Mouse (Mus musculus) left cerebral cortex, postnatal 25 days (tissue): ENCODE results near the gene Mmrn1. TPM values are rescaled to one million over a fixed set of nuclear protein-coding genes. Genes with fewer than 3 reads are reported as not detected.
A peak's percentile ranks its signal among the peaks of the same experiment; 100 is the strongest.
"Not testable (repeated sequence)": the region's sequence is repeated elsewhere in the genome, so short reads cannot be mapped to it uniquely, and the experiment has no call there.

Experiments
- DNase-seq, 2 experiments: peaks; one replicate each; pipeline ENCODE4 v3.0.0; 2022; ENCODE audit warnings: low spot score in 2 of 2, mixed read lengths in 1 of 2
- intact Hi-C: fragments of 180-260 bp; cut with DNase I; formaldehyde crosslinking; loops from one replicate; pipeline ENCODE4 v1.15.1; 2025
- total RNA-seq, 2 experiments: library from RNA; stranded (reverse); gene quantifications; 2 replicates each; pipeline ENCODE4 v1.2.3; 2021

Gene Mmrn1
- total RNA-seq, result under 1 TPM in 1 of 2 experiments, not detected in 1; 0.11 TPM

DNA sequence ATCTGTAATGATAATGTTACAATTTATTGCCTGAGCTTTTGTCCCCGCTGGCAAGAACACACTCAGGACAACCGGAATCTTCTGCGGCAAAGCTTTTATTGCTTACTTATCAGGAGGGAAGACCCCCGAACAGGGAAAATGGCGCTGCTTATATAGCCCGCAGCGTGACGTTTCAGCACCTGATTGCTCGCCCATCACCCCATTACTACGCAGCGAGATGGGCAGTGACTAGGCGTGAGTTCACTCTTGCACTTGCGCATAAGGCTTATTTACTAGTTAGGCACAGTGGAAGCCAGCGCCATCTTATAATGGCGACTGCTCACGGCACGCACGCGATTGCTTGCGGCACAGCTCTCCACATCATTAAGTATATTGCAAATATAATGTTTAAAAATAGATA is at the start of gene Mmrn1:
Mmrn1 (plus strand) TSS at position 301 of the 400 bp plus-strand sequence.
- intact Hi-C loops, DNase-seq: not testable (repeated sequence)

DNA sequence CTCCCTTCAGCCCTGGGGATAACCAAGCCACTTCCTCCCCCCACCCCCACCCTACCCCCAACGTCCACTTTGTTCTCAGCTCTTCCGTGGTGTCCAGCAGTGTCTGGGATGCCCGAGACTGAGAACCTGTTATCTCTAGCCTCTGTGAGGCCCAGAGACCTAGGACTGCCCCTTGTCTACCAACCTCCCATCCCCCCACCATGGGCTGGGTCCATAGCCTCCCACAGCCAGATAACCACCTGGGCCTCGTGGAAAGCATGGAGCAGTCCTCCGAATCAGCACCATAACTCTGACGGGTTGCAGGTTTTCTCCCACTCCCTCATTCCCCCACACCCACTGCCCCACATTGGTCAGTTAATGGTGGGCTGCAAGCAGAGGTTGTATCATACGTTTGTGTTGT is 44.4 kb upstream of the Mmrn1 start:
- no peak for DNase-seq
- intact Hi-C loops, result loop anchor here (2.0 to 5.0 kb wide), 2 partner anchors 198 to 318 kb away; no protein-coding TSS in a partner anchor

GRCm38 (mm10) chr6:60881534-60881933 is 43.2 kb upstream of the Mmrn1 start:
- DNase-seq, result peak in 1 of 2 experiments; percentile 4
- intact Hi-C loops, result loop anchor here (2.0 to 5.0 kb wide), 2 partner anchors 199 to 319 kb away; no protein-coding TSS in a partner anchor

GRCm38 (mm10) chr6:60907272-60907671 is 17.5 kb upstream of the Mmrn1 start:
- DNase-seq, result no peak
- intact Hi-C loops, result no loop called here

- intact Hi-C loops, result loop anchor here (2.0 kb wide), 2 partner anchors 249 to 371 kb away; no protein-coding TSS in a partner anchor
- DNase-seq, result peak in 1 of 2 experiments; percentile 33
Observed at GRCm38 (mm10) chr6:60931364-60931763, 6.6 kb downstream of the Mmrn1 start.

DNA sequence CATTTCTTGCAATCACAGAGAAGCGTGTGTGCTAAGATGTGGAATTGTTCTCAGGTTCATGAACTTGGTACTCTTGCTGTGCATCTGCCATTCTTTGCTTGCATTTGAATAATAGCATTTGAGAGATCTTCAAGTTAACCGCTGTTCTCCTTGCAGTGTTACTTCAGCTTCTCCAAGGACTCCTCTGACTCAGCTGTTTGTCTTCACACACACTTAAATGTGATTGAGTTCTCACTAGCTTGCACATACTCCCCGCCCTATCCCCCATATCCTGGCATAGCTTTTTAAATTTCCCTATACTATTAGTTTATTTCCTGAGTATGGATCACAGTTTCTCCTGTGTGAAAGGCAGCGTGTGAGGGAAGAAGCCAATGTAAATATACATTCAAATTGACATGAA is 10.1 kb downstream of the Mmrn1 start:
- no peak for DNase-seq
- intact Hi-C loops, result no loop called here

DNA sequence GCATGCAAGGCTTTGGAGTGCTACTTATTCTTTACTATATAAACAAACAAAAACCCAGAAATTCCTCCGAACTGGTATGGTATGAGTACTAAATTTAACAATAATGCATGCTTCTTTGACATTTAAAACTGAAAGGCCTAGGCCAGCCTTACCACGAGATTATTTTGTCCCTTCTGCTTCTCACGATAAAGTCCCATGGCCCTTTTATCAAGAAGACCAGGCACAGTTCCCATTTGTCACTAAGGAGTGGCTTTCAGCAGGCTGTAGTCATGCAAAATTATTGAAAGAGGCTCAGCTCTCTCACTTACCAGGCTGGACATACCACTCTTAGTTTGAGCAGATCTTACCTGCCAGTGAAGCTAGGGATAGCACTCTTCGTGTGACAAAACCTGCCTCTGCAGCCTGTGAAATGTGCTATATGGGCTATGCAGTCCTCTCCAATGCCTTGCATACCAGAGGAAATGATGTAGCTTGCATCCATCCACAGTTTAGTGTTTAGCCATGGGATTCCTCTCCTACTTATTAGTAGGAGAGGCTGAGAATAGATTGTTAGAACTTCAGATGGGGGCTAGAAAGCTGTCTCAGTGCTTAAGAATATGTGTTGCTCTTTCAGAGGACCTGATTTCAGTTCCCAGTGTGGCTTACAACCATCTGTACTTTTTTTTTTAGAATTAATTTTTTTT is 10.8 kb downstream of the Mmrn1 start:
- intact Hi-C loops, result no loop called here
- DNase-seq, result no peak

DNA sequence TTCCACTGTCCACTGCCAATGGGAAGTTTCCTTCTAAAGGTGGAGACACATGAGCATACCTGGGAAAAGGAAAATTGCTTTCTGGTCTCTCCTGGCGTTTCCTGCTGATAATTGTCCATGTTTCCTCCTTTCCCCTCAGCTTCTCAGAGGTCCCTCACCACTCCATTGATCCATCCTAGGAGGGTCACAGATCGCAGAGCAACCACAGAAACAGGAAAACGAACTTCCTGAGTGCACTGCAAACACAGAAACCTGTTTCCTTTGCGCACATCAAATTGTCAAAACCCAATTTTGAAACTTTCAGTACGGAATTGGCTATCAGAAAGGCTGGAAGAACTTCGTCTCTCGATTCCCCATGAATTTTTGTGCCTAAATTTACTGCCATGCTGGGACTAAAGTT is 19.4 kb downstream of the Mmrn1 start:
- intact Hi-C loops, result no loop called here

GRCm38 (mm10) chr6:60944621-60945020 is 19.8 kb downstream of the Mmrn1 start:
- no peak for DNase-seq
- intact Hi-C loops, result loop anchor here (5.0 kb wide), 1 partner anchor 387 kb away; no protein-coding TSS in a partner anchor

More for the DNA sequence above, 19.4 kb downstream of the Mmrn1 start:
- DNase-seq, result no peak

GRCm38 (mm10) chr6:60950415-60950814 is 25.6 kb downstream of the Mmrn1 start:
- intact Hi-C loops, result no loop called here
- DNase-seq, result peak; percentile 31 to 62

DNA sequence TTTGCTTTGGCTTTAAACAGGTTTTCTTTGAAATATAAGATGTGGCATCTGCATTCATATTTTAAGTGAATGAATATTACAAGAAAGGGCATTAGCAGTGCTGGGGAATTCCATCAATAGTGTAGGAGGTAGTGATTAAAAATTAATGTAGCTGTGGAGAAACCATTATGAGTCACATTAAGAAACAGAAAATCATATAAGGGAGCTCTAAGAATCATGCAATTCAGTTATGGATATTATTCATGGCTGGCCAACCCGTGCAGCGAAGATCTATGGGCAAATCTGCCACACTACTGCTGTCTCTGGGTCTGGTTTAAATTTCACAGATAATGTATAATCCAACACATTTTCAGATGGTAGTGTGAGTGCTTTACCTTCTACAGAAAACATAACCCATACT is 36.5 kb downstream of the Mmrn1 start:
- DNase-seq, result no peak

DNA sequence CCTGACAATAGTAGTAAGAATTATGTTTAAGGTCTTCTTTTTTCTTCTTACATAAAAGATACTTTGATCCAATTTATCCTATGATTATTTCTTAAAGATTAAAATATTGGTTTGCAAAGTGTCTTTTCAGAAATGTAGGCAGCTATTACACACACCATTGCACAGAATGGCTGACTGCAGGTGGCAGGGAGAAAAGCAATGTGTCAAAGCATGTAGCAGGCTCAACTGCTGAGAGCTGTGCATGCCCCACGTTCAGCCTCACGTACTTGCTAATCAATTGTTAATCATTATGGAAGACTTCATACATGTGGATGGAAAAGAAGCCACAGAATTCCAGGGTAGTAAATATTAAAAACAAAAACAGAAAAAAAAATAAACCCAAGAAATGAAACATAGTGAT is 37.1 kb downstream of the Mmrn1 start:
- intact Hi-C loops, result no loop called here
- DNase-seq, result no peak

More for the DNA sequence above, 36.5 kb downstream of the Mmrn1 start:
- intact Hi-C loops, result no loop called here

- intact Hi-C loops, result no loop called here
Observed at GRCm38 (mm10) chr6:60962668-60963067, 37.9 kb downstream of the Mmrn1 start.

DNA sequence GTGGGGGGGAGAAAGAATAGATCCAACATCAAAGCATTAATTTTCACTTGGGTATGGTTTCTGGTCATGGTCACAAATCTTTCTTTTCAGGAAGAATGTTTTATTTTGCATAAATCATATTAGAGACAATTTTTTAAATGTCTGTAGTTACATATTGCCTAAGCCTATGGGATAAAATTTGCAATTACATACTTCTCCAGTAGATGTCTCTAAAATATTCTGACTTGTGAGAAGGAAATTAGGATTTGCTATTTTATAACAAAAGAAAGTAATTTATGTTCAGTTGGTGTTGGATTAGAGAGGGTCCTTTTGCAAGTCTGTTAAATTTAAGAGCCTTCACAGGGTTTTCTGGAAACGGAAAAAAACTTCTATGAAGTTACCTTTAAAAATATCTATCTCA is 39.0 kb downstream of the Mmrn1 start:
- intact Hi-C loops, result no loop called here
- DNase-seq, result no peak

More at GRCm38 (mm10) chr6:60962668-60963067, 37.9 kb downstream of the Mmrn1 start:
- DNase-seq, result no peak

- intact Hi-C loops, result no loop called here
- no peak for DNase-seq
Observed at GRCm38 (mm10) chr6:60966931-60967330, 42.2 kb downstream of the Mmrn1 start.

DNA sequence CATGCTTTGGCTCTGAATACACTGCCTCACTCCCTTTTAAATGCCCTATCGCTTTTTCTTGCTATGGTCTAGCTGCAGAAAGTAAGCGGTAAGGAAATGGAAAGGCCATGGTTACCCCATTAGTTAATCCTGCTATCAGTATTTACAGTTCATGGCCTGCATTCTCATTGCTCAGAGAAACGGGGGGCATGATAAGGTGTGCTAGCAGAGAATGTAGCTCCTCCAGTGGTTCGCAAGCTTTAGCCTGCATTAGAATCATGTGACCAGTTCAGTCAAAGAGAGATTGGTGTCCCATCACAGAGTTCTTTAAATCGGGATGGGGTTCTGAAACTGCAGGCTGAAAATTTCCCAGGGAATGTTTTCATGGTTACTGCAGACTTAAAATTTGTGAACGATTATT is 44.6 kb downstream of the Mmrn1 start:
- intact Hi-C loops, result no loop called here
- no peak for DNase-seq

GRCm38 (mm10) chr6:60970811-60971210 is 46.0 kb downstream of the Mmrn1 start:
- intact Hi-C loops, result no loop called here
- DNase-seq, result no peak

DNA sequence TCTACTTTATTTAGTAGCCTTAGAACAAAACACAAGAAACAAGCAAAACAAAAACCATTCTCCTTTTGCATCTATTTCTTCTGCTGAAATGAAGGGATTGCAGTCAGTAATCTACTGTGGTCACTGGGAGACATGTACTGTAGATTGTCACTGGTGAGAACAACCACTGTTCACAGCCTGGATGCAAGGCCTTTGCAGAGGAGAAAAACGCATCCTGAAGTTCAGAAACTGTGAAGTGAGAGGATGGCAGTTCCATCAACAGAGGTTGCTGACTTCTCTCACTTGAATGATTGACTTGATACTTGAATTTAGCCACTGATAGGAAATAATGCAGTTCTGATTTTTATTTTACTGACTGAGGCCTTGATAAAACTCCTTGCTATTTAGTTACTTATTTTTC is 53.8 kb downstream of the Mmrn1 start:
- DNase-seq, result no peak
- intact Hi-C loops, result no loop called here

- DNase-seq, result no peak
- intact Hi-C loops, result no loop called here
Observed at GRCm38 (mm10) chr6:60979039-60979438, 54.3 kb downstream of the Mmrn1 start.

DNA sequence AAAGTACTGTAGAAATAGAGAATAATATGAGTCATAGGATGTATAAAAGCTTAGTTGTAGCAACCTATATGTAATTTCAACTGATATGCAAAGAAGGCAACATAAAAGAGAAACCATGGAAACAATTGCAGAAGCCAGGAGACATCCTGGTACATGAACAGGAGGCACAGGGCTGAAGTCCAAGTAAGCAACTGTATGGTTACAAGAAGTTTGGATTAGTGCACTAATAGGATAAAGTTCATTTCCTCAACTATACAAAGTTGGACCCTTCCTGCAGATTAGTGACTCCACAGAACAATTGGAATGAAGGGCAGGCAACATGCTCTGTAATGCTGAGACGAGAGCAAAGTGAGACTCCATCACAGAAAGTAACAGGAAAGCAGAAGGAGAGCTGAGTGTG is 59.6 kb downstream of the Mmrn1 start:
- intact Hi-C loops, result no loop called here
- DNase-seq, result no peak

- intact Hi-C loops, result loop anchor here (2.0 to 5.0 kb wide), 2 partner anchors 196 to 315 kb away; partner anchors contain the start of gene Ccser1
- peak in 1 of 2 experiments; percentile 24 for DNase-seq
Observed at GRCm38 (mm10) chr6:60985919-60986318, 61.1 kb downstream of the Mmrn1 start.
